ENCODE assay signal across 18 mouse cellular contexts in genomic region chr12:80267962-80268361, GRCm38 (mm10).
"Had no signal": no experiment of that assay in that cellular context is flagged by ENCODE, and none has a peak within 500 bp of the region (broad histone marks: within the 10 kb centered on the region; RNA-seq: fewer than 3 reads in every experiment).

No protein-coding gene starts in this region.

- H3K9ac ChIP-seq: liver, embryonic 12.5 days; liver, embryonic 14.5 days; lung, embryonic 14.5 days; midbrain, embryonic 13.5 days; midbrain, embryonic 15.5 days; neural tube, embryonic 13.5 days; neural tube, embryonic 15.5 days had no signal

- ATAC-seq: liver, embryonic 12.5 days; midbrain, embryonic 13.5 days; midbrain, embryonic 15.5 days had no signal

- H3K27ac ChIP-seq: liver, embryonic 12.5 days; liver, embryonic 14.5 days; macrophage; midbrain, embryonic 13.5 days; midbrain, embryonic 15.5 days; neural tube, embryonic 13.5 days; neural tube, embryonic 15.5 days had no signal

- H3K36me3 ChIP-seq: liver, embryonic 12.5 days; midbrain, embryonic 13.5 days; midbrain, embryonic 15.5 days; neural tube, embryonic 13.5 days; neural tube, embryonic 15.5 days had no signal

- H3K4me3 ChIP-seq: liver, embryonic 12.5 days; megakaryocyte, embryonic 14.5 days; midbrain, embryonic 13.5 days; midbrain, embryonic 15.5 days; neural tube, embryonic 13.5 days; neural tube, embryonic 15.5 days had no signal

- H3K4me2 ChIP-seq: liver, embryonic 12.5 days; lung, embryonic 14.5 days; midbrain, embryonic 11.5 days; midbrain, embryonic 13.5 days; midbrain, embryonic 15.5 days; neural tube, embryonic 13.5 days; neural tube, embryonic 15.5 days had no signal

- H3K4me1 ChIP-seq: midbrain, embryonic 15.5 days had no signal

- DNase-seq: lung, adult 18-20 months; lung, embryonic 14.5 days; lung, postnatal 14 days; lung, postnatal 36 days; retina, postnatal 1 day; right cerebral cortex, adult 18-20 months; right cerebral cortex, postnatal 25 days; right cerebral cortex, postnatal 4 days; spleen, adult 18-20 months had no signal

- H3K9me3 ChIP-seq: liver, embryonic 12.5 days; midbrain, embryonic 13.5 days; midbrain, embryonic 15.5 days; neural tube, embryonic 13.5 days; neural tube, embryonic 15.5 days had no signal

- H3K27me3 ChIP-seq: liver, embryonic 12.5 days; midbrain, embryonic 13.5 days; midbrain, embryonic 15.5 days; neural tube, embryonic 13.5 days; neural tube, embryonic 15.5 days had no signal
